Mouse (Mus musculus) forebrain, embryonic 13.5 days (tissue): ENCODE results near the gene Hoxb2. TPM values are rescaled to one million over a fixed set of nuclear protein-coding genes. Genes with fewer than 3 reads are reported as not detected.

Experiments
- ATAC-seq: fragments of 200-750 bp; cut with Nextera tagmentation; 2 replicates; pipeline ENCODE4 v1.8.0; 2017
- H3K27ac ChIP-seq: fragments of 300-500 bp; sonication (generic); 2 replicates; pipeline ENCODE4 v1.5.1; 2015; ENCODE audit warnings: inconsistent platforms, mild to moderate bottlenecking, moderate library complexity
- H3K27me3 ChIP-seq: fragments of 300-500 bp; sonication (generic); 2 replicates; pipeline ENCODE4 v1.6.1; 2015; ENCODE audit warnings: mild to moderate bottlenecking, inconsistent platforms
- H3K36me3 ChIP-seq: fragments of 300-500 bp; sonication (generic); 2 replicates; pipeline ENCODE4 v1.6.1; 2015; ENCODE audit warnings: mild to moderate bottlenecking, inconsistent platforms; ENCODE audit not compliant: poor library complexity, severe bottlenecking
- H3K4me1 ChIP-seq: fragments of 300-500 bp; sonication (generic); 2 replicates; pipeline ENCODE4 v1.6.1; 2015; ENCODE audit warnings: inconsistent platforms
- H3K4me2 ChIP-seq: fragments of 300-500 bp; sonication (generic); 2 replicates; pipeline ENCODE4 v1.6.1; 2015; ENCODE audit warnings: inconsistent platforms, mild to moderate bottlenecking, moderate library complexity
- H3K4me3 ChIP-seq: fragments of 300-500 bp; sonication (generic); 2 replicates; pipeline ENCODE4 v1.5.1; 2015; ENCODE audit warnings: mild to moderate bottlenecking, inconsistent platforms
- H3K9ac ChIP-seq: fragments of 300-500 bp; sonication (generic); 2 replicates; pipeline ENCODE4 v1.6.1; 2015; ENCODE audit warnings: mild to moderate bottlenecking, inconsistent platforms
- H3K9me3 ChIP-seq: fragments of 300-500 bp; sonication (generic); replicated peaks from 2 replicates; pipeline ENCODE4 v1.6.1; 2016; ENCODE audit warnings: inconsistent platforms
- WGBS: fragments of 180-500 bp; shearing (Covaris S2); methylation state at CpG from one replicate; pipeline ENCODE4 v1.1.7; 2015; 5-methylcytosine and 5-hydroxymethylcytosine counted together
- polyA plus RNA-seq: library from polyadenylated mRNA; unstranded; fragments of >200 nt; fragmentation: Nextera tagmentation; extraction: Ambion mirVana; gene quantifications from 2 replicates; pipeline ENCODE4 v1.2.1, GENCODE M21; 2015

Hoxb2 gene
- polyA plus RNA-seq, 1 experiment from 2014 or later = not detected

DNA sequence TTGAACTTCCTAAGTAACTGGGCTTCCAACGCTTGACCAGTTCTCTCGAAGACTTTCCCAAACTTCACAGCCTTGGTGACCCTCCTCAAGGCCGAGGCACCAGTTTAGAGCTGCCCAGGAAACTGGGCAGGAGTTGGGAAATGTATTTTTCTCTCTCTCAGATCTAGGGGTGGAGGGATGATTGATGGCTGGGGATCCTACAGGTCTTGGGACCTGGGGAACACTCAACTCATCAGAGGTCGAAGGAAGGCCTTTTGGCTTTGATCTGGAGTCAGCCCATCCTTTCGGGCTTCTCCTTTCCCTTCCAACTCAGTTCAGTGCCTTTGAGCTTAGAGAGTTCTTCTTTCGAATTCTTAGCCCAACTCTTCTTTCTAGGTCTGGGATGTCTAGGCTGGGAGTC, 16.8 kb downstream of the Hoxb2 start:
- no peaks in the 10 kb centered on the region for H3K4me1 ChIP-seq
- H3K4me2 ChIP-seq = no peak overlapping the region
- H3K9me3 ChIP-seq = no peaks in the 10 kb centered on the region
- no peak for ATAC-seq
- WGBS = 7% methylated on average over 6 of the region's 6 CpGs
- no peak overlapping the region for H3K9ac ChIP-seq
- peaks cover 99% of the 10 kb centered on the region for H3K27me3 ChIP-seq
- no peak overlapping the region for H3K27ac ChIP-seq
- H3K4me3 ChIP-seq = no peak overlapping the region
- no peaks in the 10 kb centered on the region for H3K36me3 ChIP-seq

DNA sequence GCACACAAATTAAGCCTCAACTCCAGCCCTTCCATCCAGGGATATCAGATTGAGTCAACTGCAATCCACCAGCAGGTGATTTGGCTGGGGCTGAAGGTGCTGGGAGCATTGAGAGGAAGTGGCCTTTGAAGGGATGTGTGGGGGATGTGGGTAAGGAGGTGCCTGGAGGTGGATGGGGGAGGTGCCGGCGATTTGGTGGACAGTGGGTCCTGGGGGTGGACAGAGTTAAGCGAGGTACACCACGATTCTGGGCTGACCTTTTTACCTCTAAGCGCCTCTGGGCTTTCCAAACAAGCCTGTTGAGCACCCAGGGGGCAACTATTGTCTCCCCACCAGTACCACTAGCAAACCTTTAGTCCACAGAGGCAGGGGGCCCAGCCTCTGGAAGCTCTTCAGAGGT, 18.4 kb downstream of the Hoxb2 start:
- Histone ChIP-seq H3K4me1 (no peaks in the 10 kb centered on the region), H3K4me3 (no peak overlapping the region), H3K27me3 (peaks cover 99% of the 10 kb centered on the region), H3K9ac (no peak overlapping the region), H3K27ac (no peak overlapping the region), H3K9me3 (no peaks in the 10 kb centered on the region), H3K4me2 (no peak overlapping the region), H3K36me3 (no peaks in the 10 kb centered on the region)
- ATAC-seq = no peak
- WGBS = 4% methylated on average over 5 of the region's 5 CpGs

DNA sequence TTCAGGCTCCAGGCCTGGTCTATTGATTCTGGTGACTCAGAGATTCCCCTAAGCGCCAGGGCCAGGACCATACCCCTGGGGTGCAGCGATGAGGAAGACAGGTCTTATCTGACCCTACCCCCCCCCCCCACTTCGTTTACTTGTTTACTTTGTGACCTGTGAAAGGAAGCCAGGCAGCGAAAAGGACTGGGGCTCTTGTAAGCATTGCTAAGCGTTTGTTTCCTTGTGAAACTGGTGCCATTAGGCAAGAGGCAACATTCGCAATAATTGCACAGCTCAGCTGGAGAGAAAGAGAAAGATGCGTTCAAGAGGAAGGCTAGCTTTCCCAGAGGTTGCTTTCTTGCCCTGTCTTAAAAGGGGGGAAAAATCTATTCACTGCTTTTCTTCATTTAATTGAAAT, 18.8 kb downstream of the Hoxb2 start:
- Histone ChIP-seq H3K27ac (no peak overlapping the region), H3K4me2 (no peak overlapping the region), H3K4me3 (no peak overlapping the region), H3K9me3 (no peaks in the 10 kb centered on the region), H3K36me3 (no peaks in the 10 kb centered on the region), H3K4me1 (no peaks in the 10 kb centered on the region), H3K27me3 (peaks cover 99% of the 10 kb centered on the region), H3K9ac (no peak overlapping the region)
- ATAC-seq = no peak
- WGBS = 5% methylated on average over 7 of the region's 7 CpGs

DNA sequence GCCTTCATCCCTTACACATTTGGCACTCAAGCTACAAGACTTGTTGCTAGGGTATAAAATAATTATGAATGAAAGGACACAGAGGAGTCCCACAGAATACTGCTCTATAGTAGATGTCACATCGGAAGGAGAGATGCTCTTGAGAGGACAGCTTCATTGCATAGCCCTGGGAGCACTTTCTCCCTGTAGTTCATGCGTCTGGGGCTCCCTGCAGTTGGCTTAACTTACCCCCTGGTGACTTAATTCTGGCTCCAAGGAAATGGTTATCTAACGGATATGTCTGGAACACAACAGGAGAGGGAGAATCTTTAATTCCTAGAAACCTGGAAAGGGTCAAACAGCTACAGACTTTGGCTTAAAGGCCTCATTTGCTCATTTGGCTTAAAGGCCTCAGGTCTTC, 21.4 kb downstream of the Hoxb2 start:
- WGBS = 7% methylated on average over 3 of the region's 3 CpGs
- no peak for ATAC-seq
- H3K4me3 ChIP-seq = no peak overlapping the region
- H3K36me3 ChIP-seq = no peaks in the 10 kb centered on the region
- H3K27me3 ChIP-seq = peaks cover 99% of the 10 kb centered on the region
- H3K27ac ChIP-seq = no peak overlapping the region
- H3K9me3 ChIP-seq = no peaks in the 10 kb centered on the region
- no peak overlapping the region for H3K9ac ChIP-seq
- H3K4me1 ChIP-seq = no peaks in the 10 kb centered on the region
- H3K4me2 ChIP-seq = no peak overlapping the region

DNA sequence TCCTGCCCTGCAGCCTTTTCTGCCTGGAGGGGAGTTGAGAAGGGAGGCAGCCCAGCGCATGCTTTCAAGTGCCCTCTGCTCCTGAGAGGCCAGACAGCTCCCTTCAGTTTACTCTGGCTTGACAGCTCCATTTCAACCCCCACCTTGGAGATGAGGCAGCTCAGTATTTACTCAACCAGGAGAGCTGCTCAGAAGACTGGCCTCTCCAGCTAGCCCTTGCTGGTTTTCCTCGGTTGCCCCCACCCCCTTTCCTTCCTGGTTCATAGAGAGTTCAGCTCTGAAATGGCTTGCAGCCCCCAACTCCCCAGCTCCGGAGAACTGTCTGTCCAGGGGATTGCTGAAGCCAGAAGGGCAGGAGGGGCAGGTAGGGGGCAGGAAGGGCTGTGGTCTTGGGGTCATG, 22.2 kb downstream of the Hoxb2 start:
- 0% methylated on average over 3 of the region's 3 CpGs for WGBS

DNA sequence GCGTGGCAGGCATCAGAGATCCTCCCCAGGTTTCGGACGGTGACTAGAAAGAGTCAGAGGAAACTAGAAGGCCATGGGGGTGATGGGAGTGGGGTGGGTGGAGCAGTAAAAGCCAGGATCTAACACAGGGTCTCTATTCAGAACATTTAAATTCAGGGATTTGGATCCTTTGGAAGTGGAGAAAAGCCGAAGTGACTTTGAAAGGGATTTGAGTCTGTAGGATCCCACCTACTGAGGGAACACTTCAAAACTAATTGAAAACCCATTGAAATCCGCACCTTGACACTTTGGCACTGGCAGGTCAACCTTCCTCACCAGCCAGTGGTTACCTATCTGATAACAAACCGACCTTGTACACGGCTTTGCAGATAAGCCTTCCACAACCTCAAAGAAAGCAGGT, 24.5 kb downstream of the Hoxb2 start:
- Histone ChIP-seq H3K4me2 (no peak overlapping the region), H3K9me3 (no peaks in the 10 kb centered on the region), H3K27me3 (peaks cover 92% of the 10 kb centered on the region), H3K36me3 (no peaks in the 10 kb centered on the region), H3K4me1 (no peaks in the 10 kb centered on the region), H3K4me3 (no peak overlapping the region), H3K9ac (no peak overlapping the region), H3K27ac (no peak overlapping the region)
- no peak for ATAC-seq
- 2% methylated on average over 7 of the region's 7 CpGs for WGBS

More for the DNA sequence above, 22.2 kb downstream of the Hoxb2 start:
- no peak overlapping the region for H3K4me2 ChIP-seq
- H3K4me1 ChIP-seq = no peaks in the 10 kb centered on the region
- no peak overlapping the region for H3K4me3 ChIP-seq
- H3K36me3 ChIP-seq = no peaks in the 10 kb centered on the region
- no peaks in the 10 kb centered on the region for H3K9me3 ChIP-seq
- H3K27me3 ChIP-seq = peaks cover 99% of the 10 kb centered on the region
- no peak overlapping the region for H3K27ac ChIP-seq
- ATAC-seq = no peak
- H3K9ac ChIP-seq = no peak overlapping the region

DNA sequence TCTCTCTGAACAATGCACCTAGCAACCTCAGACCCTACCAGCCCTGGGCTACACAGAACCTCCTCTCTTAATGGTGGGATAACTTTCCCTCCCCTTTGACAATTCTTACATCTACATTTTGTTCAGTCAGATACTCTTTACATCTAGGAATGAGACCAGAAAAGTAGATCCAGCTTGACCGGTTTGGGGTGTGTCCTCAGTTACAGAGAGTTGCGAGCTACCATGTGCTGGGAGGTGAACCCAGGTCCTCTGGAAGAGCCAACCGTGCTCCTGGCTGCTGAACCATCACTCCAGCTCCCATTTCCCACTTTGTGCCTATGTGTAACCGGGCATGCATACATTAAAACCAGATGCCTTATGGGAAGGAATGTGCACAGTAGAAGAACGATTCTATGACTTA, 33.1 kb downstream of the Hoxb2 start:
- Histone ChIP-seq H3K4me2 (no peak overlapping the region), H3K4me1 (no peaks in the 10 kb centered on the region), H3K27ac (no peak overlapping the region), H3K36me3 (no peaks in the 10 kb centered on the region), H3K4me3 (no peak overlapping the region), H3K9me3 (no peaks in the 10 kb centered on the region), H3K9ac (no peak overlapping the region), H3K27me3 (peaks cover 40% of the 10 kb centered on the region)
- ATAC-seq = no peak
- 79% methylated on average over 5 of the region's 5 CpGs for WGBS

DNA sequence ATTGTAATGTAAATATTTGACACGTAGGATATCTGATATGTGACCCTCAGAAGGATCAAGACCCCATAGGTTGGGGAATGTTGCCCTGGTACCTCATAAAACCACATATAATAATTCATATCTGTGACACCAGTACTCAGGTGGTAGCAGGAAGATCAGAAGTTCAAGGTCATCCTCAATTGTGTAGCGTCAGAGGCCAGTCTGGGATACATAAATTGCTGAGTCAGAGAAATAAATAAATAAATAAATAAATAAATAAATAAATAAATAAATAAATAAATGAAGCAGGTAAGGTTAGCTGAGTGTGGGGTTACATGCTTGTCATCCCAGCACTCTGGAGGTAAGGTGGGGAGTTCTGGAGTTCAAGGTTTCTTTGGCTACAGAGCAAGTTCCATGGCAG, 37.3 kb downstream of the Hoxb2 start:
- Histone ChIP-seq H3K4me2 (no peak overlapping the region), H3K27me3 (peaks cover 7% of the 10 kb centered on the region), H3K4me3 (no peak overlapping the region), H3K4me1 (0 out of 2 replicates have a peak, but pooled peaks cover 4% of the 10 kb centered on the region), H3K27ac (no peak overlapping the region), H3K9me3 (no peaks in the 10 kb centered on the region), H3K9ac (no peak overlapping the region), H3K36me3 (no peaks in the 10 kb centered on the region)
- WGBS = 83% methylated on average over 2 of the region's 2 CpGs
- no peak for ATAC-seq

DNA sequence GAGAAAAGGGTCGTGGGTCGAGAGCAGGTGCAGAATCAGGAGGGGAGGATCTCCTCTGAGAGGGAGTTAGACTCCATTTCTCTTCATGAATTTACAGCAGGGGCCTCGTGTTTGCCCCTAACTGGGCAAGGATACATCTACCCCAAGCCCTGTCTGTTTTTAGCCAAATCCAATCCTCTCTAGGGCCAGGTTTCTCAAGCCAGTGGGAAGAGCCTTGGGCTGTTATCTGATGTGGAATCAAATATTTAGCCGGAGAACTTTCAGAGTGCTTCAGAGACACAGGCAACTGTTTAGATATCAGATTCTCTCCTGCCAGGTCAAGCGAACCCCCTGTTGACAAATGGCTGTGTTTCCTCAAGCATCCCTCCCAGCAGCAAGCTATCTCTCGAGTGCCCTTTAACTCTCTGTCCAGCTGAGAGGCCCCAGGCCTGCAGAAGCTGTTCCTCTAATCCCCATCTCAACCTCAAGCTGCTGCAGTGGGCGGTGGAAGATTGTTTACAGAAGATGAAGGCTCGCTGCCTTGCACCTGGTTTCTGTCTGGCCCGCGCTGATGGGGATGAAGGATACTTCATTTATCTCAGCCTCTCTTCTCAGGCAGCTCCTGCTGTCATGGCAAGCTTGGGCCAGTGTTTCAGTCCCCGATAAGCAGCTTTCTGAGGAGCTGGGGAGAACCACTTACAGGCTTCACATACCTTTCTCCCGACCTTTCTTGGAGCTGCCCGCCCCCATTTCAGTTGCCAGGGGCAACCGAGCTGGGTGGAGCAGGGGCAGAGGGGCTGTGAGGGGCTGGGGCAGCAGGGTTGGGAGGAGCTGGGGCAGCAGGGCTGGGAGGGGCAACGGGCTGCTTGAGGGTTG, 46.7 kb downstream of the Hoxb2 start:
- no peaks in the 10 kb centered on the region for H3K9me3 ChIP-seq
- peaks cover 19% of the 10 kb centered on the region for H3K27me3 ChIP-seq
- peaks cover 6% of the 10 kb centered on the region; the same call in 1 of the 2 replicates for H3K4me1 ChIP-seq
- H3K27ac ChIP-seq = no peak overlapping the region
- no peaks in the 10 kb centered on the region for H3K36me3 ChIP-seq
- no peak overlapping the region for H3K9ac ChIP-seq
- 14% methylated on average over 15 of the region's 15 CpGs for WGBS
- no peak for ATAC-seq
- H3K4me2 ChIP-seq = no peak overlapping the region
- H3K4me3 ChIP-seq = no peak overlapping the region

DNA sequence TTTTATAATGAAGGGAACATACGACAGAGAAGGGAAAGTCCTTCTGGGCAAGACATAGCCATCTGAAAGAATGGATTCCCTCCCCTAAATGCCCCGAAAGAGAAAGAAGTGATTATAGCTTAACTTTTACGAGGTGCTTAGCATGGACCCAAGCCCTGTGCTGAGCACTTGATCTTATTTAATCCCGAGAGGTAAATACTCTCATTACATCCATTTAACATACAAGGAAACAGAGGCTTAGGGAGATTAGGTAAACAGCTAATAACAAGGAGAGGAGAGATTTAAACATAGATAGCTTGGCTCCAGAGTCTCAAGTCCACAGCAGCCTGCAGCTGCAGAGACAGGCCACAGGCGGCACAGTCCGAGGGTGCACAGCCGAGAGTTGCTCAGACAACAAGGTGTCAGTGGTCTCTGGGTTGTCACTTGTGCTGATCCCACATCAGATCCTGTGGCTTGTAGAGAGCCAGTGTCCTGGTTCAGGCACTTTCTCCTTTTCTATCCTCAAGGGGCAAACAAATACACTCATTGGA, 47.5 kb downstream of the Hoxb2 start:
- Histone ChIP-seq H3K4me1 (peaks cover 6% of the 10 kb centered on the region; the same call in 1 of the 2 replicates), H3K4me2 (no peak overlapping the region), H3K27me3 (peaks cover 19% of the 10 kb centered on the region), H3K9ac (no peak overlapping the region), H3K9me3 (no peaks in the 10 kb centered on the region), H3K27ac (no peak overlapping the region), H3K4me3 (no peak overlapping the region), H3K36me3 (no peaks in the 10 kb centered on the region)
- ATAC-seq = no peak
- WGBS = 27% methylated on average over 7 of the region's 7 CpGs

DNA sequence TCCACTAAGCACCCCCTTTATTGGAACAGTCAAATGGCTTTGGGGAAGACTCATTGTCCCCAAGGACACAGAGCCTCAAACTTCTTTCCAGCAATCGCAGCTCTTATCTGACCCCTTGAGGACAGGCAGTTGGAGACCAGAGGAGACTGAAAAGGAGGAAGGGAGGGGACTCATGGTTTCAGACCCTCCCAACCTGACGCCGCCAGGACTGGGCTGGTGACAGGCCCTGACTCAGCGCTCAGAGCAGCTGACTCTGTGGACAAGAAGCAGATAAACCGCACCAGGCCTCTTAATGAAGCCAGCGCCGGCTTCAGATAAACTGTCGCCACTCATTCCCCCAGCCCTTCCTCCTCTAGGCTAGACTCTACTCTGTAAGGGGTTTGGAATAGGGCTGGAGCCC, 49.6 kb downstream of the Hoxb2 start:
- Histone ChIP-seq H3K36me3 (no peaks in the 10 kb centered on the region), H3K4me3 (no peak overlapping the region), H3K9ac (no peak overlapping the region), H3K9me3 (no peaks in the 10 kb centered on the region), H3K27ac (no peak overlapping the region), H3K4me2 (no peak overlapping the region), H3K4me1 (peaks cover 6% of the 10 kb centered on the region; the same call in 1 of the 2 replicates), H3K27me3 (peaks cover 23% of the 10 kb centered on the region)
- no peak for ATAC-seq
- 40% methylated on average over 8 of the region's 8 CpGs for WGBS
